Mouse (Mus musculus) heart, adult 2 months (tissue): Measurements from ENCODE around the gene Pnkd. TPM values are rescaled to one million over a fixed set of nuclear protein-coding genes. Genes with fewer than 3 reads are reported as not detected.

Experiments used
- DNase-seq, 2 experiments: peaks; one replicate each; pipeline ENCODE4 v3.0.0; 2021
- H3K27ac ChIP-seq: fragments of 200-600 bp; 2 replicates; pipeline ENCODE4 v1.8.1; 2022
- H3K27me3 ChIP-seq: fragments of 200-500 bp; 2 replicates; pipeline ENCODE4 v1.6.1; 2012; ENCODE audit warnings: mild to moderate bottlenecking, low read length, inconsistent platforms, mixed read lengths; ENCODE audit not compliant: control insufficient read depth, insufficient read depth
- H3K36me3 ChIP-seq: fragments of 200-500 bp; 2 replicates; pipeline ENCODE4 v1.6.1; 2012; ENCODE audit warnings: low read length, inconsistent platforms; ENCODE audit not compliant: control insufficient read depth, insufficient read depth
- H3K4me1 ChIP-seq: fragments of 200-500 bp; 2 replicates; pipeline ENCODE4 v1.6.1; 2011; ENCODE audit warnings: low read length; ENCODE audit not compliant: control insufficient read depth, insufficient read depth
- H3K4me3 ChIP-seq: fragments of 200-600 bp; 2 replicates; pipeline ENCODE4 v1.8.1; 2022
- H3K79me2 ChIP-seq: fragments of 200-500 bp; replicated peaks from 2 replicates; pipeline ENCODE4 v1.6.1; 2012; ENCODE audit warnings: mild to moderate bottlenecking, inconsistent platforms, low read length, moderate library complexity, mixed read lengths; ENCODE audit not compliant: control insufficient read depth, insufficient read depth
- H3K9ac ChIP-seq: fragments of 200-500 bp; 2 replicates; pipeline ENCODE4 v1.6.1; 2012; ENCODE audit warnings: low read depth, mild to moderate bottlenecking, control low read depth, inconsistent platforms, low read length, mixed read lengths
- CTCF ChIP-seq: fragments of 200-600 bp; IDR thresholded peaks from 2 replicates; pipeline ENCODE4 v1.8.1; 2022; ENCODE audit warnings: antibody characterized with exemption, mild to moderate bottlenecking, moderate library complexity
- EP300 ChIP-seq: fragments of 200-500 bp; IDR thresholded peaks from 2 replicates; pipeline ENCODE4 v1.6.1; 2011; ENCODE audit warnings: low read depth, low read length, control low read depth; ENCODE audit not compliant: insufficient read depth
- POLR2A ChIP-seq: fragments of 200-500 bp; IDR thresholded peaks from 2 replicates; pipeline ENCODE4 v1.6.1; 2011; ENCODE audit warnings: mild to moderate bottlenecking, low read depth, low read length, control low read depth; ENCODE audit not compliant: insufficient read depth
- WGBS: fragments of 180-500 bp; shearing (Covaris S2); methylation state at CpG from one replicate; pipeline ENCODE4 v1.1.7; 2018; 5-methylcytosine and 5-hydroxymethylcytosine counted together
- intact Hi-C: fragments of 180-260 bp; cut with DNase I; formaldehyde crosslinking; loops from one replicate; pipeline ENCODE4 v1.15.1; 2025
- polyA plus RNA-seq: library from polyadenylated mRNA; depleted of rRNA; stranded (reverse); fragments of >200 nt; gene quantifications from 2 replicates; pipeline ENCODE4 v1.2.3, GENCODE M21; 2012
- total RNA-seq, 2 experiments: library from RNA; stranded (reverse); gene quantifications; 2 replicates each; pipeline ENCODE4 v1.2.3; 2021

Pnkd gene
- total and polyA plus RNA-seq, 3 experiments, result 113 to 140 (median 126) TPM

DNA sequence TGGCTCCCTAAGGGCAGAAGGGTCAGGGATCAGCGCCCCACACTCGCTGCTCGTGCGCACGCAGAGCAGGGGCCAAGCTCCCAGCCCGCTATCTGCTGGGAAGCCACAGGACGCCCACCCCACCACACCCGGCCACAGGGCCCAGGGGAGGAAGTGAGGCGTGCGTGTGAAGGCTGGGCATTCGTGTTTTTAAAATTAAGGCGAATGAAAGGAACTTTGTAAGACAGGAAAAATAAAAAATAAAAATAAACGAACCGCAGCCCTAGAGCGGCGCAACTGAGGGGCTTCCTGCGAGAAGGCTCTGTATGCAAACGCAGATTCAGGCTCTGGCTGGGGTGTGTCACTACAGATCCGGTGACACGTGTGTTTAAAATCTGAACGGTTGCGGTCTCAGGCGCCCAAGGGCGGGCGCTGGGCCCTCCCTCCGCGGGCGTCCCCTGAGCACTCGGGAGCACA, 105.1 kb downstream of the Pnkd start:
- TF ChIP-seq CTCF (no peak), EP300 (no peak), POLR2A (no peak)
- Histone ChIP-seq H3K4me3 (peak overlapping the region; percentile 39), H3K9ac (peak overlapping the region; percentile 55), H3K27me3 (no peaks in the 10 kb centered on the region; the same call in 1 of the 2 replicates), H3K27ac (peak overlapping the region; percentile 99), H3K79me2 (peaks cover 7% of the 10 kb centered on the region; the same call in 1 of the 2 replicates), H3K4me1 (peaks cover 1% of the 10 kb centered on the region; the same call in 1 of the 2 replicates), H3K36me3 (no peaks in the 10 kb centered on the region)
- intact Hi-C loops, result loop anchor here (2.0 to 10.0 kb wide), 3 partner anchors 29 to 195 kb away; partner anchors contain the start of genes Bcs1l and Zfp142
- 8% methylated on average over 29 of the region's 29 CpGs for WGBS
- peak; percentile 68 to 78 for DNase-seq

DNA sequence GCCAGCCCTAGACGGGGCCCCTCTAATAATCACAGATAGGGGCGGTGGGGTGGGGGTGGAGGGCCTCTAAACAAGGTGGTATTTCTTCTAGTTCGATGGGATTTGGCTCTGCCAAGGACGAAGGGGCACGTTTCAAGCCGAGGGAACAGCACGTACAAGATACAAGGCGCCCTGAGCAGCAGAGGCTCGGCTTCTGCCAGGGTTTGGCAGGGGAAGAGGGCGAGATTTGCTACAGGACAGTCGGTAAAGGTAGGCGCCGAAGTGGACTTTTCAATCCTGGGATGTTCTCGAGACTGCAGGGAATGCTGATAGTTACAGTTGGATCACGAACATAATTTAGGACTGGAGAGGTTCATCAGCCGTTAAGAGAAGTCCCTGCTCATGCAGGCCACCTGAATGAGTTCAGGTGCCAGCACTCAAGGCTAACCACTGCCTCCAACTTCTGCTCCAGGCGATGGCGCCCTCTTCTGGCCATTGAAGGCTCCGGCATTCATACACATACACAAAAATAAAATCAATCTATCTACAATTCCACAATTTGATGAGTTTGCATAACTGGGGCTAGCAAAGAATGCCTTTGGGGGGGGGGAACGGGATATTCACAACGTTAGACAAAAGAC, 105.7 kb downstream of the Pnkd start:
- peak overlapping the region; percentile 99 for H3K27ac ChIP-seq
- no peaks in the 10 kb centered on the region; the same call in 1 of the 2 replicates for H3K27me3 ChIP-seq
- DNase-seq, result peak; percentile 78 to 80
- peaks cover 1% of the 10 kb centered on the region; the same call in 1 of the 2 replicates for H3K4me1 ChIP-seq
- TF ChIP-seq CTCF (peak; percentile 75), EP300 (no peak), POLR2A (0 out of 2 replicates have a peak, but pooled peaks have one; percentile 11)
- intact Hi-C loops, result loop anchor here (2.0 to 10.0 kb wide), 2 partner anchors 30 to 194 kb away; partner anchors contain the start of genes Bcs1l and Zfp142
- peak overlapping the region; percentile 39 for H3K4me3 ChIP-seq
- H3K79me2 ChIP-seq, result peaks cover 7% of the 10 kb centered on the region; the same call in 1 of the 2 replicates
- H3K36me3 ChIP-seq, result no peaks in the 10 kb centered on the region
- 5% methylated on average over 21 of the region's 21 CpGs for WGBS
- peak overlapping the region; percentile 21 for H3K9ac ChIP-seq

DNA sequence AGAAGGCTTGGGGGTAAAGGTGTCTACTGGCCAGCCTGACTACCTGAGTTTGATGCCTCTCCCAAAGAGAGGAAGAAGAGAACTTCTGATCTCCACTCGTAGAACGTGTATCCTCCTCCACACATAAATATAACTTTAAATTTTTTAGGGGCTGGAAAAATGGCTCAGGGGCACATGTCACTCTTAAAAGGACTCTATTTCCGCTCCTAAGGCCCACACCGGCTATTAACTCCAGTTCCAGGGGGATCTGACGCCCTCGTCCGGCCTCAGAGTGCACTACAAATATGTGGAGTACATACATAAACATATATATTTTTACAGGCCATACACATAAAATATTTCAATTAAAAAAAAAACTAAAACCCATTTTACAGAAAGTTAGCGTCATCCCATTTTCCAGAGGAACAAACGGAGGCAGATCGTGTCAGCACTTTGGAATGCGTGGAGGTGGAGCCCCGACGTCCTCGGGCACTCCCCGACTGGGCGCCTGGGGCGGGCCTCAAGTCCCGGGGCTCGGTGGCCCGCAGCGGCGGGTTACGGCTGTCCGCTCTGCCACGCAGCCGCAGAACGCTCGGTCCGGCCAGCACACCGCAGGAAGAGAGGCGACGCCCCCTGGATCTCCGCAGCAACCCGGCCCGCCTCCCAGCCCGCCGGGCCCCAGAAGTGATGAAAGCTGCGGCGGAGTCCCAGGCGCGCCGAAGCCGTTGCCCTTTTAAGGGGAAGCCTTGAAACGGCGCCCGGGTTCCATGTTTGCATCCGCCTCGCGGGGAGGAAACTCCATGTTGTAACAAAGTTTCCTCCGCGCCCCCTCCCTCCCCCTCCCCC, 106.4 kb downstream of the Pnkd start, which contains the start of gene Ctdsp1:
Ctdsp1 (plus strand) TSS at position 586 of the 825 bp plus-strand sequence.
- Histone ChIP-seq H3K4me3 (peak within 1 kb of the TSS; percentile 94), H3K9ac (peak within 1 kb of the TSS; percentile 92), H3K79me2 (peaks cover 7% of the 10 kb centered on the region; the same call in 1 of the 2 replicates), H3K27ac (peak within 1 kb of the TSS; percentile 99), H3K36me3 (no peaks in the 10 kb centered on the region), H3K4me1 (peaks cover 1% of the 10 kb centered on the region; the same call in 1 of the 2 replicates), H3K27me3 (no peaks in the 10 kb centered on the region; the same call in 1 of the 2 replicates)
- peak; percentile 36 for TF ChIP-seq CTCF
- TF ChIP-seq POLR2A, result no peak; the same call in 1 of the 2 replicates
- no peak for TF ChIP-seq EP300
- DNase-seq, result peak; percentile 97 to 99
- WGBS, result 5% methylated on average over 51 of the region's 51 CpGs
- intact Hi-C loops, result loop anchor here (2.0 to 10.0 kb wide), 2 partner anchors 30 to 194 kb away; partner anchors contain the start of genes Bcs1l and Zfp142

DNA sequence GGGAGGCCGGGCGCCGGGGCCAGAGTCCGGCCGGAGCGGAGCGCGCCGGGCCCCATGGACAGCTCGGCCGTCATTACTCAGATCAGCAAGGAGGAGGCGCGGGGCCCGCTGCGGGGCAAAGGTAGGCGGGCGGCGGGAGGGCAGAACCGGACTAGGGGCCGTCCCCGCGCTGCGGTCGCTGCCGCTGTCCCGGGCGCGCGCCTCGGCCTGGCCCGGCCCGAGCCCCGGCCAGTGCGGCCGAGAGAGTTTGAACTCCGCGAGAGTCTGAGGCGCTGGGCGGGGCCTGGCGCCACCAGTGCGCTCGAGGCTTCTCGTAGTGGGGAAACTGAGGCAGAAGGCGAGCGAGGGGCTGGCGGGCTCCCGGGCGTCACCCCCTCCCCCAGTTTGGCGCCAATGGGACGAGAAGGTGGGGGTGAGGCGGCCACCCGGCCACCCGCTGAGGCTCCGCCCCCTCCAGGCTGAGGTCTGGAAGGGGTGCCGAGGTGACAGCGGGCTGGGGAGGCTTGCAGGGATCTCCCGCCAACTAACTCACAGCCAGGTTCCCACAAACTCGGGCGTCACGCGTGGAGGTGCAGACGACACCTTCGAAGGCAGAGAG, 107.2 kb downstream of the Pnkd start:
- WGBS, result under 1% methylated on average over 58 of the region's 63 CpGs
- no peaks in the 10 kb centered on the region; the same call in 1 of the 2 replicates for H3K27me3 ChIP-seq
- peak overlapping the region; percentile 92 for H3K9ac ChIP-seq
- peaks cover 4% of the 10 kb centered on the region; the same call in 1 of the 2 replicates for H3K4me1 ChIP-seq
- TF ChIP-seq CTCF (no peak), POLR2A (peak; percentile 58; the same call in 1 of the 2 replicates)
- H3K27ac ChIP-seq, result peak overlapping the region; percentile 99
- peaks cover 7% of the 10 kb centered on the region; the same call in 1 of the 2 replicates for H3K79me2 ChIP-seq
- peak overlapping the region; percentile 94 for H3K4me3 ChIP-seq
- H3K36me3 ChIP-seq, result no peaks in the 10 kb centered on the region
- DNase-seq, result peak; percentile 89 to 90
- intact Hi-C loops, result loop anchor here (2.0 to 10.0 kb wide), 3 partner anchors 31 to 193 kb away; partner anchors contain the start of genes Arpc2, Bcs1l and Zfp142

DNA sequence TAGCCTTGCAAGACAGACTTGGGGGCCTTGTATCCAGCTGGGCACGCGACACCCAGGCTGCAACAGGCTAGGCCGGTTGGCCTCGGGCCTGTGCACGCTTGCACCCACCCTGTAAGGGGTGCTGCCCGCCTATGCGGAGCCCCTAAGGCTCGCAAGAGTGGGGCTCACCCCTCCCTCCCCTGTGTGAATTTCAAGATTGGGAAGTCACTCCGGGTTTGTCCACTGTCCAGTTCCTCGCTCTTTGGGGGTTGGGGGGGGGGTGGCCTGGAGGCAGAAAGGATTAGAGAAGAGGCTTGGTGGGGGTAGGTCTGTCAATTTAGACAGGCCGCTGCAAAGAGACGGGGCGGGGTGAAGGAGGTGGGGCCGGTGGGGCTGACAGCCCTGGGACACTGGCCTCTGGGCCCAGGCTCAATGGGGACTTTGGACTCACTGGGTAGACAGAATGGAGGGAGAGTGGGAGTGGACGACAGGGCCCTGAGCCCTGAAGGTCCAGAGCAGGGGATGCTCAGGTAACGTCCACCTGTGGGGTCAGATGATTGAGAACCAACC, 107.8 kb downstream of the Pnkd start:
- intact Hi-C loops, result loop anchor here (2.0 to 10.0 kb wide), 2 partner anchors 156 to 192 kb away; partner anchors contain the start of genes Arpc2, Bcs1l and Zfp142
- TF ChIP-seq CTCF (no peak), EP300 (no peak), POLR2A (no peak)
- peak overlapping the region; percentile 99 for H3K27ac ChIP-seq
- no peaks in the 10 kb centered on the region for H3K36me3 ChIP-seq
- H3K27me3 ChIP-seq, result no peaks in the 10 kb centered on the region; the same call in 1 of the 2 replicates
- DNase-seq, result peak in 1 of 2 experiments; percentile 46
- H3K4me3 ChIP-seq, result peak overlapping the region; percentile 94
- H3K4me1 ChIP-seq, result peaks cover 5% of the 10 kb centered on the region; the same call in 1 of the 2 replicates
- WGBS, result 3% methylated on average over 16 of the region's 16 CpGs
- H3K9ac ChIP-seq, result peak overlapping the region; percentile 92
- peaks cover 7% of the 10 kb centered on the region; the same call in 1 of the 2 replicates for H3K79me2 ChIP-seq
